Mouse (Mus musculus): ENCODE measurements around the gene Supv3l1. TPM values are rescaled to one million over a fixed set of nuclear protein-coding genes. Genes with fewer than 3 reads are reported as not detected.
"Not testable (repeated sequence)": the region's sequence is repeated elsewhere in the genome, so short reads cannot be mapped to it uniquely, and the experiment has no call there.

Gene Supv3l1
- polyA plus RNA-seq (2015; fragmentation: Nextera tagmentation; extraction: Ambion mirVana) = 18.6 and 19.4 TPM in 2 replicates

GRCm38 (mm10) chr10:62449364-62450279, at the start of gene Supv3l1, which contains the start of gene 4930507D05Rik:
Gene Supv3l1, minus strand, starts transcription at chr10:62449738.
Gene 4930507D05Rik, plus strand, starts transcription at chr10:62449489.
- peaks cover 15% of the 10 kb centered on the region for H3K4me1 ChIP-seq (ENCODE audit: control insufficient read depth, insufficient read depth, low read length)
- peak within 1 kb of the TSS; percentile 92 for H3K9ac ChIP-seq (ENCODE audit: low read depth, low read length)
- H3K27me3 ChIP-seq (ENCODE audit: control insufficient read depth, insufficient read depth, low read depth, low read length) = no peaks in the 10 kb centered on the region
- peak within 1 kb of the TSS; percentile 68 for H3K4me3 ChIP-seq (ENCODE audit: low read depth, low read length)
- H3K4me2 ChIP-seq (ENCODE audit: low read length) = peak within 1 kb of the TSS; percentile 81
- H3K27ac ChIP-seq (ENCODE audit: low read length) = peak within 1 kb of the TSS; percentile 95
- H3K9me3 ChIP-seq (replicated peaks; ENCODE audit: control insufficient read depth, low read length, poor library complexity, severe bottlenecking) = no peaks in the 10 kb centered on the region
- WGBS = under 1% methylated on average over 71 of the region's 73 CpGs
- H3K36me3 ChIP-seq (ENCODE audit: control insufficient read depth, insufficient read depth, low read length) = peaks cover 14% of the 10 kb centered on the region
- ATAC-seq = peak; percentile 96

- WGBS = 87% methylated on average over 3 of the region's 3 CpGs
- not testable (repeated sequence) for H3K4me2 ChIP-seq (ENCODE audit: low read length); H3K27me3 ChIP-seq (ENCODE audit: control insufficient read depth, insufficient read depth, low read depth, low read length); ATAC-seq; H3K4me1 ChIP-seq (ENCODE audit: control insufficient read depth, insufficient read depth, low read length); H3K9me3 ChIP-seq (replicated peaks; ENCODE audit: control insufficient read depth, low read length, poor library complexity, severe bottlenecking); H3K4me3 ChIP-seq (ENCODE audit: low read depth, low read length); H3K27ac ChIP-seq (ENCODE audit: low read length); H3K36me3 ChIP-seq (ENCODE audit: control insufficient read depth, insufficient read depth, low read length); H3K9ac ChIP-seq (ENCODE audit: low read depth, low read length)
Measured at GRCm38 (mm10) chr10:62491681-62492080, 42.1 kb upstream of the Supv3l1 start.

GRCm38 (mm10) chr10:62488266-62488665, 38.7 kb upstream of the Supv3l1 start:
- Histone ChIP-seq H3K27me3 (ENCODE audit: control insufficient read depth, insufficient read depth, low read depth, low read length) (no peaks in the 10 kb centered on the region), H3K4me1 (ENCODE audit: control insufficient read depth, insufficient read depth, low read length) (peaks cover 10% of the 10 kb centered on the region), H3K27ac (ENCODE audit: low read length) (no peak overlapping the region), H3K9ac (ENCODE audit: low read depth, low read length) (no peak overlapping the region), H3K9me3 (replicated peaks; ENCODE audit: control insufficient read depth, low read length, poor library complexity, severe bottlenecking) (no peaks in the 10 kb centered on the region), H3K36me3 (ENCODE audit: control insufficient read depth, insufficient read depth, low read length) (no peaks in the 10 kb centered on the region), H3K4me2 (ENCODE audit: low read length) (no peak overlapping the region), H3K4me3 (ENCODE audit: low read depth, low read length) (no peak overlapping the region)
- 19% methylated on average over 1 of the region's 1 CpGs for WGBS
- no peak for ATAC-seq

- H3K4me3 ChIP-seq (ENCODE audit: low read depth, low read length) = peak within 1 kb of the TSS; percentile 89
- peak; percentile 90 for ATAC-seq
- H3K27me3 ChIP-seq (ENCODE audit: control insufficient read depth, insufficient read depth, low read depth, low read length) = no peaks in the 10 kb centered on the region
- no peaks in the 10 kb centered on the region for H3K36me3 ChIP-seq (ENCODE audit: control insufficient read depth, insufficient read depth, low read length)
- H3K9ac ChIP-seq (ENCODE audit: low read depth, low read length) = peak within 1 kb of the TSS; percentile 85
- H3K4me2 ChIP-seq (ENCODE audit: low read length) = peak within 1 kb of the TSS; percentile 75
- peaks cover 10% of the 10 kb centered on the region for H3K4me1 ChIP-seq (ENCODE audit: control insufficient read depth, insufficient read depth, low read length)
- under 1% methylated on average over 40 of the region's 59 CpGs for WGBS
- H3K27ac ChIP-seq (ENCODE audit: low read length) = peak within 1 kb of the TSS; percentile 77
- H3K9me3 ChIP-seq (replicated peaks; ENCODE audit: control insufficient read depth, low read length, poor library complexity, severe bottlenecking) = no peaks in the 10 kb centered on the region
Measured at GRCm38 (mm10) chr10:62486618-62487415, 37.3 kb upstream of the Supv3l1 start, which contains the start of gene Vps26a. Gene Vps26a, minus strand, starts transcription at chr10:62486805.

GRCm38 (mm10) chr10:62485878-62486582, 36.5 kb upstream of the Supv3l1 start:
- H3K4me2 ChIP-seq (ENCODE audit: low read length) = peak overlapping the region; percentile 75
- under 1% methylated on average over 47 of the region's 48 CpGs for WGBS
- H3K9ac ChIP-seq (ENCODE audit: low read depth, low read length) = peak overlapping the region; percentile 85
- H3K4me3 ChIP-seq (ENCODE audit: low read depth, low read length) = peak overlapping the region; percentile 89
- H3K4me1 ChIP-seq (ENCODE audit: control insufficient read depth, insufficient read depth, low read length) = peaks cover 10% of the 10 kb centered on the region
- no peaks in the 10 kb centered on the region for H3K27me3 ChIP-seq (ENCODE audit: control insufficient read depth, insufficient read depth, low read depth, low read length)
- peak; percentile 88 for ATAC-seq
- no peaks in the 10 kb centered on the region for H3K36me3 ChIP-seq (ENCODE audit: control insufficient read depth, insufficient read depth, low read length)
- no peaks in the 10 kb centered on the region for H3K9me3 ChIP-seq (replicated peaks; ENCODE audit: control insufficient read depth, low read length, poor library complexity, severe bottlenecking)
- peak overlapping the region; percentile 77 for H3K27ac ChIP-seq (ENCODE audit: low read length)

GRCm38 (mm10) chr10:62481108-62481852, 31.7 kb upstream of the Supv3l1 start:
- 66% methylated on average over 7 of the region's 7 CpGs for WGBS
- Histone ChIP-seq H3K9ac (ENCODE audit: low read depth, low read length) (no peak overlapping the region), H3K4me1 (ENCODE audit: control insufficient read depth, insufficient read depth, low read length) (peaks cover 10% of the 10 kb centered on the region)

GRCm38 (mm10) chr10:62476980-62477379, 27.4 kb upstream of the Supv3l1 start:
- H3K27me3 ChIP-seq (ENCODE audit: control insufficient read depth, insufficient read depth, low read depth, low read length) = no peaks in the 10 kb centered on the region
- no peak overlapping the region for H3K9ac ChIP-seq (ENCODE audit: low read depth, low read length)
- no peaks in the 10 kb centered on the region for H3K9me3 ChIP-seq (replicated peaks; ENCODE audit: control insufficient read depth, low read length, poor library complexity, severe bottlenecking)
- 63% methylated on average over 2 of the region's 2 CpGs for WGBS
- no peak for ATAC-seq
- no peaks in the 10 kb centered on the region; the same call in 1 of the 2 replicates for H3K36me3 ChIP-seq (ENCODE audit: control insufficient read depth, insufficient read depth, low read length)
- no peak overlapping the region for H3K4me2 ChIP-seq (ENCODE audit: low read length)
- H3K27ac ChIP-seq (ENCODE audit: low read length) = no peak overlapping the region
- H3K4me1 ChIP-seq (ENCODE audit: control insufficient read depth, insufficient read depth, low read length) = no peaks in the 10 kb centered on the region; the same call in 1 of the 2 replicates
- H3K4me3 ChIP-seq (ENCODE audit: low read depth, low read length) = no peak overlapping the region

More at GRCm38 (mm10) chr10:62481108-62481852, 31.7 kb upstream of the Supv3l1 start:
- Histone ChIP-seq H3K27me3 (ENCODE audit: control insufficient read depth, insufficient read depth, low read depth, low read length) (no peaks in the 10 kb centered on the region), H3K4me2 (ENCODE audit: low read length) (no peak overlapping the region), H3K4me3 (ENCODE audit: low read depth, low read length) (no peak overlapping the region), H3K9me3 (replicated peaks; ENCODE audit: control insufficient read depth, low read length, poor library complexity, severe bottlenecking) (no peaks in the 10 kb centered on the region), H3K27ac (ENCODE audit: low read length) (no peak overlapping the region), H3K36me3 (ENCODE audit: control insufficient read depth, insufficient read depth, low read length) (no peaks in the 10 kb centered on the region; the same call in 1 of the 2 replicates)
- no peak for ATAC-seq

- no peak for ATAC-seq
- Histone ChIP-seq H3K36me3 (ENCODE audit: control insufficient read depth, insufficient read depth, low read length) (no peaks in the 10 kb centered on the region; the same call in 1 of the 2 replicates), H3K27me3 (ENCODE audit: control insufficient read depth, insufficient read depth, low read depth, low read length) (no peaks in the 10 kb centered on the region), H3K4me2 (ENCODE audit: low read length) (no peak overlapping the region), H3K4me1 (ENCODE audit: control insufficient read depth, insufficient read depth, low read length) (no peaks in the 10 kb centered on the region; the same call in 1 of the 2 replicates), H3K4me3 (ENCODE audit: low read depth, low read length) (no peak overlapping the region), H3K9me3 (replicated peaks; ENCODE audit: control insufficient read depth, low read length, poor library complexity, severe bottlenecking) (no peaks in the 10 kb centered on the region), H3K27ac (ENCODE audit: low read length) (no peak overlapping the region), H3K9ac (ENCODE audit: low read depth, low read length) (no peak overlapping the region)
- 95% methylated on average over 10 of the region's 10 CpGs for WGBS
Measured at GRCm38 (mm10) chr10:62474944-62475343, 25.4 kb upstream of the Supv3l1 start.

All from midbrain, embryonic 16.5 days (tissue).